Mouse (Mus musculus) lung, postnatal 0 days (tissue): Measurements from ENCODE around the gene Ccdc85c. TPM values are rescaled to one million over a fixed set of nuclear protein-coding genes. Genes with fewer than 3 reads are reported as not detected.

Experiments used
- ATAC-seq: fragments of 200-750 bp; cut with Nextera tagmentation; 2 replicates; pipeline ENCODE4 v1.8.0; 2017; ENCODE audit warnings: moderate library complexity
- DNase-seq: peaks from one replicate; pipeline ENCODE4 v3.0.0-alpha.2; 2016; ENCODE audit warnings: low spot score
- H3K27ac ChIP-seq: fragments of 300-500 bp; sonication (generic); 2 replicates; pipeline ENCODE4 v1.5.1; 2014; ENCODE audit warnings: antibody characterized with exemption, mild to moderate bottlenecking, low read length, mixed read lengths
- H3K27me3 ChIP-seq: fragments of 300-500 bp; sonication (generic); replicated peaks from 2 replicates; pipeline ENCODE4 v1.6.1; 2014; ENCODE audit warnings: low read length, mixed read lengths; ENCODE audit not compliant: insufficient read depth
- H3K36me3 ChIP-seq: fragments of 300-500 bp; sonication (generic); 2 replicates; pipeline ENCODE4 v1.6.1; 2014; ENCODE audit warnings: low read length, mixed read lengths; ENCODE audit not compliant: insufficient read depth
- H3K4me1 ChIP-seq: fragments of 300-500 bp; sonication (generic); 2 replicates; pipeline ENCODE4 v1.6.1; 2014; ENCODE audit warnings: antibody characterized with exemption, low read depth, low read length, mixed read lengths; ENCODE audit not compliant: insufficient read depth
- H3K4me2 ChIP-seq: fragments of 300-500 bp; sonication (generic); replicated peaks from 2 replicates; pipeline ENCODE4 v1.6.1; 2014; ENCODE audit warnings: low read depth, mild to moderate bottlenecking, low read length, moderate library complexity, mixed read lengths
- H3K4me3 ChIP-seq: fragments of 300-500 bp; sonication (generic); 2 replicates; pipeline ENCODE4 v1.5.1; 2014; ENCODE audit warnings: low read depth, low read length
- H3K9ac ChIP-seq: fragments of 300-500 bp; sonication (generic); replicated peaks from 2 replicates; pipeline ENCODE4 v1.6.1; 2014; ENCODE audit warnings: low read depth, mild to moderate bottlenecking
- H3K9me3 ChIP-seq: fragments of 300-500 bp; sonication (generic); 2 replicates; pipeline ENCODE4 v1.6.1; 2016; ENCODE audit warnings: low read length, mixed read lengths
- CTCF ChIP-seq: IDR thresholded peaks from 2 replicates; pipeline ENCODE4 v1.5.1; 2016; ENCODE audit warnings: antibody characterized with exemption, mild to moderate bottlenecking
- EP300 ChIP-seq: IDR thresholded peaks from 2 replicates; pipeline ENCODE4 v1.6.1; 2016; ENCODE audit warnings: antibody characterized with exemption, mild to moderate bottlenecking, control low read depth
- WGBS: fragments of 180-500 bp; shearing (Covaris S2); extraction: QIAGEN DNeasy Blood & Tissue Kit; methylation state at CpG from one replicate; pipeline ENCODE4 v1.1.7; 2014; 5-methylcytosine and 5-hydroxymethylcytosine counted together
- polyA plus RNA-seq: library from polyadenylated mRNA; unstranded; fragments of >200 nt; fragmentation: Nextera tagmentation; extraction: Ambion mirVana; gene quantifications from 2 replicates; pipeline ENCODE4 v1.2.1, GENCODE M21; 2015

Ccdc85c gene
- polyA plus RNA-seq, 1 experiment from 2014 or later: 4.5 TPM

DNA sequence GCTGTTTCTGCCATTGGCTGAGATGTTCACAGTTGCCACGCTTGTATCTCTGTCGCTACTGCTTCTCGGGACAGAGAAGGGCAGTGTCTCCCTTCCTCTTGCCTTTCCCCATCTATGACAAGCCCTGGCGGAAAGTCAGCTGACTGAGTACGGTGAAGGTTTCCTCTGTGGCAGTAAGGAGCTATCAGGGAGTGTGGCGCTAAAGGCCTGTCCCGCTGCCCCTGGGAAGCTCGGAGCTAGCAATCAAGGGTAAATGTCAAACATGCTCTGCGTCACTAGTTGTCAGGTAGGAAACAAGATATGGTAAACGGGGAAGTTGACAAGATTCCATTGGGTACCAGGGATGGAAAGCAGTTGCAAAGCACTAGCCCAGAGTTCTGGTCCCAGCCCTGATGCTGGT is 40.6 kb upstream of the Ccdc85c start:
- WGBS: 38% methylated on average over 10 of the region's 10 CpGs
- Histone ChIP-seq H3K9me3 (no peaks in the 10 kb centered on the region), H3K4me3 (no peak overlapping the region), H3K4me1 (no peaks in the 10 kb centered on the region), H3K9ac (no peak overlapping the region), H3K4me2 (no peak overlapping the region), H3K27me3 (peaks cover 25% of the 10 kb centered on the region), H3K27ac (no peak overlapping the region), H3K36me3 (no peaks in the 10 kb centered on the region)
- no peak for TF ChIP-seq CTCF
- TF ChIP-seq EP300: no peak
- DNase-seq (no peak), ATAC-seq (no peak)

DNA sequence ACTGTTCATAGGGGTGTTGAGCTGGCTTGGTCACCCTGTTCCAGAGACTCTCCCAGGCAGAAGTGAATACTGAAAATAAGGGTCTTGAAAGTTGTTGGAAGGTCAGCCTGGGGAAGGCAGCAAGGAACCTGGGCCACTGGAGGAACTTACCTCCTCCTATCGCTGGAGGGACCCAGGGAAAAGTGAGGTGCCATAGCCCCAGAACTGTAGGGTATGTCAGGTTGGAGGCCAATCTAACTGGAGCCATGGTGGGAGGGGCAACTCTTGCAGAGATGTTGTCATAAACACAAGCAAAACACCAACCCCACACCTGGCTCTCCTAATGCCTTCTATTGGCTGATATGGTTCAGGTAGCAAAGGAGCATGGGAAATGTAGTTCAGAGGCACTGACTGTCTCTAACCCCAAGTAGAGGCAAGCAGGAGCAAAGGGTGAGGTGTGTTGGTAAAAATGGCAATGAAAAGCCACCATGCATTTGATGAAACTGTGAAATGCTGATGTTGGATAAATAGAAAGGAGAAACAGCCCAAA is 38.1 kb upstream of the Ccdc85c start:
- ATAC-seq (no peak), DNase-seq (no peak)
- H3K4me1 ChIP-seq: peaks cover 4% of the 10 kb centered on the region; the same call in 1 of the 2 replicates
- no peak overlapping the region for H3K4me3 ChIP-seq
- no peaks in the 10 kb centered on the region for H3K9me3 ChIP-seq
- H3K4me2 ChIP-seq: no peak overlapping the region
- no peaks in the 10 kb centered on the region for H3K36me3 ChIP-seq
- no peak overlapping the region for H3K27ac ChIP-seq
- H3K27me3 ChIP-seq: peaks cover 12% of the 10 kb centered on the region
- no peak overlapping the region for H3K9ac ChIP-seq
- TF ChIP-seq CTCF (no peak), EP300 (no peak)
- 94% methylated on average over 1 of the region's 1 CpGs for WGBS

DNA sequence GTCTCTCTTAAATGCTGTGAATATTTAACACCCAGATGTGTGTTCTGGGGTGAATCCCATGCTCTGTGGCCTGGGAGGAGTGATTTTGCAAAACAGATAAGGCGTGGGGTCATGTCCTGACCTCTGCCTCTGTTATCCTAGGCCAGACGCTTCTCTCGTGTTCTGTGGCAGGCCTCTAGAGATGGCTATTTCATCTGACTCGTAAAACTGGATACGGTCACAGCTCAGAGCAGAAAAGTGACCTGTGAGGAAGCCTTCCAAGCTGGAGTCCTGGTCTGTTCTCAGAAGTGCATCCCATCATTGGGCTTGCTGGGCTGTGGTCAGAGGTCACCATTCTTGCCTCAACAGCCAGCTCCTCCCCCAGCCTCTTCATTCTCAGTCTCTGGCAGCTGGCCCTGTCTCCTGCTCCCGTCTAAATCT is 37.2 kb upstream of the Ccdc85c start:
- H3K36me3 ChIP-seq: no peaks in the 10 kb centered on the region
- no peak overlapping the region for H3K27ac ChIP-seq
- H3K4me1 ChIP-seq: peaks cover 4% of the 10 kb centered on the region; the same call in 1 of the 2 replicates
- H3K9ac ChIP-seq: no peak overlapping the region
- DNase-seq (peak; percentile 64), ATAC-seq (peak; percentile 8; the same call in 1 of the 2 replicates)
- H3K27me3 ChIP-seq: peaks cover 5% of the 10 kb centered on the region; the same call in 1 of the 2 replicates
- H3K9me3 ChIP-seq: no peaks in the 10 kb centered on the region
- WGBS: 52% methylated on average over 6 of the region's 6 CpGs
- H3K4me2 ChIP-seq: no peak overlapping the region
- TF ChIP-seq EP300 (no peak), CTCF (no peak)
- H3K4me3 ChIP-seq: no peak overlapping the region

DNA sequence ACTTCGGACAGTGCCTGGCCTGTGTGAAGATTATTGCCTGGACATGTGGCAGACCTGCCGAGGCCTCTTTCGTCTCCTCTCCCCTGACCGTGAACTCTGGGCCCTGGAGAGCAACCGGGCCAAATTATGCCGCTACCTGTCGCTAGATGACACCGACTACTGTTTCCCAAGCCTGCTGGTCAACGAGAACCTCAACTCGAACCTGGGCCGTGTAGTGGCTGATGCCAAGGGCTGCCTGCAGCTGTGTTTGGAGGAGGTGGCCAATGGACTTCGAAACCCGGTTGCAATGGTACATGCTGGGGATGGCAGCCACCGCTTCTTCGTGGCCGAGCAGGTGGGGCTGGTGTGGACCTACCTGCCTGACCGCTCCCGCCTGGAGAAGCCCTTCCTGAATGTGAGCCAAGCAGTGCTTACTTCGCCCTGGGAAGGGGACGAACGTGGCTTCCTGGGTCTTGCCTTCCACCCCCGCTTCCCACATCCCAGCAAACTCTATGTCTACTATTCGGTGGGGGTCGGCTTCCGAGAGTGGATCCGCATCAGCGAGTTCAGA is 36.6 kb upstream of the Ccdc85c start:
- Histone ChIP-seq H3K36me3 (no peaks in the 10 kb centered on the region), H3K27me3 (peaks cover under 1% of the 10 kb centered on the region; the same call in 1 of the 2 replicates), H3K9ac (no peak overlapping the region), H3K9me3 (no peaks in the 10 kb centered on the region), H3K4me2 (no peak overlapping the region), H3K4me3 (no peak overlapping the region), H3K4me1 (peaks cover 4% of the 10 kb centered on the region; the same call in 1 of the 2 replicates), H3K27ac (no peak overlapping the region)
- ATAC-seq: no peak
- DNase-seq: no peak
- TF ChIP-seq EP300 (no peak), CTCF (no peak)
- 86% methylated on average over 27 of the region's 27 CpGs for WGBS

DNA sequence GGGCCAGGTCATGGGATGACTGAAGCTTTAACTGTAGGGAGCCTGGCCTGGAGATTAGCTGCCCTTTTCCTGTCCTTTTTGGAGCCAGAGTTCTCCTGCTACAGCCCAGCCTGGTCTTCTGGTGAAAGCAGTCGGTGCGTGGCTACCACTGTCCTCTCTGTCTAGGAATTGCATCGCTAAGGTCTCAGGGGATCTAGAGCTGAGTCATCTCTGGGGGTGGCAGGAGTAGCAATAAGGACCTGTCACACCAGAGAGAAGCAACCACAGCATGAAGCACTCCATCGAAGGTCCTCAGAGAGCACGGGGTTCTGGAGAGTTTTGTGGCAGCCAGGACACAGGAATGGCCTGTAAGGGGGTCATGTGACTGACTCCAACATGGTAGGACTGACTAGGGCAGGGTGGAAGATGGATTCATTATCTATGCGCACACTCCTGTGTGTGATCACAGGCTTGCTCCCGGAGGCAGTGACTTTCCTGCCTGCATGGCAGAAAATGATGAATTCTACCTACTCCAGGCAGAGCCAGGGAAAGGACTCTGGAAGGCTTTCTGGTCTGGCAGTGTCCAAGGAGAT is 35.3 kb upstream of the Ccdc85c start:
- ATAC-seq (no peak), DNase-seq (no peak)
- Histone ChIP-seq H3K9me3 (no peaks in the 10 kb centered on the region), H3K4me2 (no peak overlapping the region), H3K27ac (0 out of 2 replicates have a peak overlapping the region, but pooled peaks have one; percentile 43), H3K9ac (no peak overlapping the region), H3K36me3 (no peaks in the 10 kb centered on the region), H3K4me1 (peaks cover 4% of the 10 kb centered on the region; the same call in 1 of the 2 replicates), H3K4me3 (no peak overlapping the region), H3K27me3 (no peaks in the 10 kb centered on the region)
- no peak for TF ChIP-seq CTCF
- no peak for TF ChIP-seq EP300
- WGBS: 64% methylated on average over 7 of the region's 7 CpGs

DNA sequence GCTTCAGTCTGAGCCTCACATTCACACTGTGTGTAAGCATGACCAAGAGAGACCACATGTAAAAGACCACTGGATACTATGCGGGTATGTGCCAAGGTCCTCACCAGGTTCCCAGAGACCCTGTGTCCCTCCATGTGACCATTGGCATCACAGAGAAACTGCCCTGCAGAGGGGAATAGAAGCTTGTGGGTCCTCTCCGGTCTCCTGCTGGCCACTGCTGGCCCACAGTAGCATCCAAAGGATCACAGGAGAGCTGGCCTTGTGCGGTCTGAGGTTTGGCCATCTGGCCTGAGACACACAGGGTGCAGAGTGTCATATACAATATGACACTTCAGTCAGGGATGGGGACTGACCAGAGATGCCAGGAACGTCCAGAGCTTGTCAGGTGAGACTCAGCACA is 34.8 kb upstream of the Ccdc85c start:
- Histone ChIP-seq H3K9me3 (no peaks in the 10 kb centered on the region), H3K27me3 (peaks cover 4% of the 10 kb centered on the region; the same call in 1 of the 2 replicates), H3K4me3 (no peak overlapping the region), H3K27ac (peak overlapping the region; percentile 43; the same call in 1 of the 2 replicates), H3K36me3 (no peaks in the 10 kb centered on the region), H3K9ac (no peak overlapping the region), H3K4me1 (peaks cover 4% of the 10 kb centered on the region; the same call in 1 of the 2 replicates), H3K4me2 (no peak overlapping the region)
- 82% methylated on average over 4 of the region's 4 CpGs for WGBS
- no peak for TF ChIP-seq EP300
- no peak for TF ChIP-seq CTCF
- DNase-seq (no peak), ATAC-seq (no peak)
